Mouse (Mus musculus): ENCODE data around the gene Sdccag8. TPM values are rescaled to one million over a fixed set of nuclear protein-coding genes. Genes with fewer than 3 reads are reported as not detected.

Gene Sdccag8
- polyA plus RNA-seq, 1 experiment from 2014 or later: 8.6 TPM

DNA sequence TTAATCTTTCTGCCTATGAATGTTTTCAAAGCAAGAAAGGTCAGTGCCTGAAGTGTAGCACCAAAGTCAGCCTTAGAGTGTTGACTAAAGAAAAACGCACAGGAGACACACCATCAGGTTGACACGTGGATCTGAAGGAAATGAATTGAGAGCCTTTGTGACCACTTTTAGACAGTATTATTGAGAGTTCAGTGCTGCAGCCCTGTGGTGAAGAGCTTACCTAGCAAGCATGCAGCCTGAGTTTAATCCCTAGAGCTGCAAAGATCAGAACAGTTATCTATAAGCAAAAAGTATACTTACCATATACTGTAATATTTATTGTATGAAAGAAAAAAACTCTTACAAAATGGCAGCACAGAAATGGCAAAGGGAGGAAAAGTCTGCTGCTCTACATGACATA, 223.9 kb downstream of the Sdccag8 start:
- 49% methylated on average over 2 of the region's 2 CpGs for WGBS

DNA sequence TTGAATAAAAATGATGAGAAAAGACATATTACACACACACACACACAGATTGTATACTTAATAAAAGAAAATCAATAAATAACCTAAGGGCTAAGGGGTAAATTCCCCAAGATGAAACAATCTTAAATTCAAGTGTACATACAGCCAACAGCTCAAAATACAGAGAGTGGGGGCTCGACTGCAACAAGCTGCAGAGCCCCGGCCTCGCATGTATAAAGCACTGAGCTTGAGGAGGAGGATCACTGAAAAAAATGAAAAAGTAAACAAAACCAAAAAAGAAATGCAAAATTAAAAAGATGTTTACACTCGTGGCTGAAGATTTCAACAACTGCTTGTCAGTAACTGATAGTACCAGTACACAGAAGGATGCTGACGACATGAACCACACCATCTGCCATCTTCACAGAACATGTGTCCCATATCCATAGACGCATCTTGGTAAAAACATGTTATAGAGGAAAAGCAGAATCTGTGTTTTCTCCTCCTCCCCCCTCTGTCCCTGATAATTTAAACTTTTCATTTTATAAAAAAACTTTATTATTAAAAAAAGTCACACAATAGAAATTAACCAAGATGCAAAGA, 224.7 kb downstream of the Sdccag8 start:
- Histone ChIP-seq H3K4me3 (no peak overlapping the region), H3K9ac (no peak overlapping the region), H3K36me3 (no peaks in the 10 kb centered on the region), H3K27me3 (no peaks in the 10 kb centered on the region), H3K4me2 (no peak overlapping the region), H3K4me1 (replicated peaks) (0 out of 2 replicates have a peak, but pooled peaks cover 2% of the 10 kb centered on the region), H3K27ac (no peak overlapping the region), H3K9me3 (replicated peaks) (no peaks in the 10 kb centered on the region)
- ATAC-seq (replicated peaks; ENCODE audit: insufficient number of reproducible peaks, insufficient read depth, low FRiP score, low read depth): no peak
- 67% methylated on average over 6 of the region's 6 CpGs for WGBS

More for the DNA sequence above, 223.9 kb downstream of the Sdccag8 start:
- no peak overlapping the region for H3K9ac ChIP-seq
- H3K4me1 ChIP-seq (replicated peaks): 0 out of 2 replicates have a peak, but pooled peaks cover 2% of the 10 kb centered on the region
- no peak overlapping the region for H3K4me3 ChIP-seq
- H3K27ac ChIP-seq: no peak overlapping the region
- H3K27me3 ChIP-seq: no peaks in the 10 kb centered on the region
- no peaks in the 10 kb centered on the region for H3K36me3 ChIP-seq
- H3K4me2 ChIP-seq: no peak overlapping the region
- H3K9me3 ChIP-seq (replicated peaks): no peaks in the 10 kb centered on the region
- no peak for ATAC-seq (replicated peaks; ENCODE audit: insufficient number of reproducible peaks, insufficient read depth, low FRiP score, low read depth)

DNA sequence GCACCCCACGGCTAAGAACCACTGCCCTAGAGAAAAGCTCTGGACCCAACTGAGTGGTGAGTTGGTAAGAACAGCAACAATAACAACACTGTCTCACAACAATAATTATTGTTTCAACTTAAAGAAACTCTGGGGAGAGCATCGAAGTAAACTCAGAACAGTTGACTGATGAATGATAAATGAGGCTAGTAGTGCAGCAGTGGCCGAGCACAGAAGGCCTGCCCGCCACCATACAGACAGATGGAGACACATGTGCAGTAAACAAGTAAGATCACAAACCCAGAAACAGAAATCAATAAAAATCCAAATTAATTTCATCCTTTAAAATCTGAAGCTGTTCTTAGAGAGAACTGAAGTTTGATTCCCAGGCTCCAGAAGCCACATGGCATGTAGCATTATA, 225.6 kb downstream of the Sdccag8 start:
- Histone ChIP-seq H3K36me3 (no peaks in the 10 kb centered on the region), H3K4me1 (replicated peaks) (0 out of 2 replicates have a peak, but pooled peaks cover 2% of the 10 kb centered on the region), H3K27me3 (no peaks in the 10 kb centered on the region), H3K4me2 (no peak overlapping the region), H3K27ac (no peak overlapping the region), H3K4me3 (no peak overlapping the region), H3K9ac (no peak overlapping the region), H3K9me3 (replicated peaks) (no peaks in the 10 kb centered on the region)
- ATAC-seq (replicated peaks; ENCODE audit: insufficient number of reproducible peaks, insufficient read depth, low FRiP score, low read depth): no peak
- 68% methylated on average over 4 of the region's 4 CpGs for WGBS

DNA sequence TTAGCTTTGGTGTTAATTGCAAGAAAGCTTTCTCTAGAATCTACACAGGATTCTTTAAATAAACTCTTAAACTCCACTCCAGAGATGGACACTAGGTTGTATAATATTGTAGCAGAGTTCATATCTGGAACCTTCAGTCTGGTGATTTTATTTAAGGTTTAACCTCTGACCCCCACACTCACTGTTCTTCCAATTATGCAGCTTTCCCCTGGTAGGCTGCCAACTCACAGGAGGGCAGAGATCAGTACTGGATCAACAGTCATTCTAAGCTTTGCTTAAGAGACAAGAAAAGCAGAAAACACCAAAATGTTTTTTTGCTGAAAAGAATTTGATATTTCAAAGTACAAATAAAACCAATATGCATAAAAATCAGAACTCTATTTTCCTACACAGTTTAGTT, 231.4 kb downstream of the Sdccag8 start:
- Histone ChIP-seq H3K36me3 (no peaks in the 10 kb centered on the region), H3K9me3 (replicated peaks) (no peaks in the 10 kb centered on the region), H3K9ac (no peak overlapping the region), H3K27me3 (no peaks in the 10 kb centered on the region), H3K4me1 (replicated peaks) (0 out of 2 replicates have a peak, but pooled peaks cover 2% of the 10 kb centered on the region), H3K27ac (no peak overlapping the region), H3K4me3 (no peak overlapping the region), H3K4me2 (no peak overlapping the region)
- no peak for ATAC-seq (replicated peaks; ENCODE audit: insufficient number of reproducible peaks, insufficient read depth, low FRiP score, low read depth)

DNA sequence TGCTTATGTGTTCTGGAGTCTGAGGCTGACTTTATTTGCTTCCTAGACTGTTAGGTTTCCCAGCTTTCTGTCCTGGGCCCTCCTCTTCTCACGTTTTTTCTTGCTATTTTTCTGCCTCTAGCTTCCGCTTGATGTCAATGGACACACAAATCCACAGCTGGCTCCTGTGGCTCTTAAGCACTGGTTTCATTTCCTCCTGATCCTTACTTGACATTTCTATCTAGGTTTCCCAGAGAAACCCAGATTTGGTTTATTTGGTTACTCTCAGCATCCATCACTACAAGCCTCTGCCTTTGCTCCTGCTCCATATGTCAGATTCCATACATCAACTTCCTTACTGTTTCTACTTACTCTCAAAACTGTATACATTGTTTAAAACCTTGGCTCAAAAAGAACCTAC, 232.5 kb downstream of the Sdccag8 start:
- Histone ChIP-seq H3K27me3 (no peaks in the 10 kb centered on the region), H3K4me3 (no peak overlapping the region), H3K9me3 (replicated peaks) (no peaks in the 10 kb centered on the region), H3K36me3 (no peaks in the 10 kb centered on the region), H3K4me1 (replicated peaks) (0 out of 2 replicates have a peak, but pooled peaks cover 2% of the 10 kb centered on the region), H3K9ac (no peak overlapping the region), H3K4me2 (no peak overlapping the region), H3K27ac (no peak overlapping the region)
- ATAC-seq (replicated peaks; ENCODE audit: insufficient number of reproducible peaks, insufficient read depth, low FRiP score, low read depth): no peak
- 78% methylated on average over 2 of the region's 2 CpGs for WGBS

DNA sequence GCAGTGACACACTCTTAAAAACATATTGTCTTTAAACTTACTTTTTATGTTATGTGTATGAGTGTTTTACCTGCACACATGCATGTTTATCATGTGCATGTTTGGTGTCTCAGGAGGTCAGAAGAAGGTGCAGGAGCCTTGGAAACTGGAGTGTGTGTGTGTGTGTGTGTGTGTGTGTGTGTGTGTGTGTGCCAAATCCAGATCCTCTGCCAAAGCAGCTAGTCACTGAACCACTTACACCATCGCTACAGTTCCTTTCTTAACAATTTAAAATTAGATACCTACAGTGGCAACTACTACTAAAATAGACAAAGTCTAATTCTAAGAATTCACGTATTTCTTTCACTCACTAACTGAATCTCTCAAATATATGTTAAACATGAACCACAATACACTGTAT, 234.3 kb downstream of the Sdccag8 start:
- H3K9ac ChIP-seq: no peak overlapping the region
- no peak for ATAC-seq (replicated peaks; ENCODE audit: insufficient number of reproducible peaks, insufficient read depth, low FRiP score, low read depth)
- H3K4me2 ChIP-seq: no peak overlapping the region

DNA sequence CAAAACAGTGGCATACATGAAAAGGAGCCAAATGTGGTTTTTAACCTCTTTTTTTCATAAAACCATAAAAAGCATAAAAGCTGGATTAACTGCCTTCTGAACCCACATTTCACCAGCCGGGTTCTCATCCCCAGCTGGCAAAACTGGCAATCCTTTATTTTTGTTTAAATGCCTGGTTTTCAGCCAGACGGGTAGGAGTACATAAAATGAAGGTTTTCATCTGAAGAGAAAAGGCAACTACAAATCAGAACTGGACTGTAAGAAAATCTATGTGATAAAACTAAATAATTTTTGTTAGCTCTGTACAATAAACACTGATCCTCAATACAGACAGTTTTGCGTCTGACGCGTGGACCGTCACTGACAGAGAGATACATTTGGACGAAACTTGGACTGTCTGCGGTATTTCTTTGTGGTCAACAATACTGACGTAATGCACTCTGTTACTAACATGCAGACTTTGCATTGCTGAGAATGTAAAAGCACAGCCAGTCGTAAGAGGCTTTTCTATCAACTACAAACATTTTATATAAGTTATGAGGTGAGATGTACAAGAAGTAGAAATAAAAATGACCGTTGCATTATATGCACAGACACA, 237.0 kb downstream of the Sdccag8 start:
- no peak overlapping the region for H3K27ac ChIP-seq
- H3K4me1 ChIP-seq (replicated peaks): no peaks in the 10 kb centered on the region
- no peaks in the 10 kb centered on the region for H3K36me3 ChIP-seq
- no peak overlapping the region for H3K4me2 ChIP-seq
- H3K4me3 ChIP-seq: no peak overlapping the region
- no peaks in the 10 kb centered on the region for H3K9me3 ChIP-seq (replicated peaks)
- H3K27me3 ChIP-seq: no peaks in the 10 kb centered on the region
- no peak overlapping the region for H3K9ac ChIP-seq
- ATAC-seq (replicated peaks; ENCODE audit: insufficient number of reproducible peaks, insufficient read depth, low FRiP score, low read depth): no peak
- WGBS: 84% methylated on average over 11 of the region's 11 CpGs

More for the DNA sequence above, 234.3 kb downstream of the Sdccag8 start:
- no peaks in the 10 kb centered on the region for H3K27me3 ChIP-seq
- H3K4me3 ChIP-seq: no peak overlapping the region
- 68% methylated on average over 2 of the region's 2 CpGs for WGBS
- H3K36me3 ChIP-seq: no peaks in the 10 kb centered on the region
- no peaks in the 10 kb centered on the region for H3K9me3 ChIP-seq (replicated peaks)
- H3K4me1 ChIP-seq (replicated peaks): no peaks in the 10 kb centered on the region
- H3K27ac ChIP-seq: no peak overlapping the region

DNA sequence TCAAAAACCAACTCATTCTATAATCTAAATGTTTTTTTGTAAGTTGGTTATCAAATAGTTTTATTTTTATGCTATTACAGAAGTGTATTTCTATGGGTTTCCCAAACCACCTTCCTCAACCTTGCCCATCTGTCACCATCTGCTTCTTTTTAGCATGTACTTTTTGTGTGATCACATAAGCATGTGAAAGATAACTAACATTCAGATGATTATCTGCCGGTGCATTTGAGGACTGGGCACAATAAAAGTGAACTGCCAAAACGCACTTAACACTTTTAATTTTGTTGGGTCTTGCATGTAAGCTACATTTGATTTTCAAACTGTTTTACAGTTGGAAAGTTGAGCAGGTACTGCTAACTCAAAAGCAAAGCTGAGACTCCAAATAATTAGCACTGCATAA, 240.4 kb downstream of the Sdccag8 start:
- H3K4me3 ChIP-seq: no peak overlapping the region
- ATAC-seq (replicated peaks; ENCODE audit: insufficient number of reproducible peaks, insufficient read depth, low FRiP score, low read depth): no peak
- WGBS: 74% methylated on average over 2 of the region's 2 CpGs

DNA sequence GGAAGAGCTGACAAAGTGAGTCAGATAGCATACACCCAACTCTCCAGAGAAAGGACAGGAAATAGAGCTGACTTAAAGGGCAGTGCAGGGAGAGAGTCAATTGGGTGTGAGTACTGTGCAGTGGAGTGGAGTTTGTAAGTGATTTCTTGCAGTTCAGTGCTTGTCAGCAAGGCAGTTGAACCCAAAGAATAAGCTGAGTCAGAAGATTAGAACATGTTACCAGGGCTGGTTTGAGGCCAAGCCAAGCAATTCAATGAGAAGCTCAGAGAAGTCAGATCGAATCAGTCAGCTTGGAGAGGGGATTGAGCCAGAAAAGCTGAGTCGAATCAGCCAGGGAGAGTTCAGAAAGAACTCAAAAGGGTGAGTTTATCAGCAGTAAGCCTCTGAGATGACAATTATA, 247.3 kb downstream of the Sdccag8 start:
- H3K4me2 ChIP-seq: no peak overlapping the region
- no peaks in the 10 kb centered on the region for H3K27me3 ChIP-seq
- no peaks in the 10 kb centered on the region for H3K36me3 ChIP-seq
- no peak overlapping the region for H3K27ac ChIP-seq
- peaks cover 4% of the 10 kb centered on the region; the same call in 1 of the 2 replicates for H3K4me1 ChIP-seq (replicated peaks)
- no peak overlapping the region for H3K4me3 ChIP-seq
- H3K9ac ChIP-seq: no peak overlapping the region
- no peaks in the 10 kb centered on the region for H3K9me3 ChIP-seq (replicated peaks)
- 63% methylated on average over 2 of the region's 2 CpGs for WGBS
- no peak for ATAC-seq (replicated peaks; ENCODE audit: insufficient number of reproducible peaks, insufficient read depth, low FRiP score, low read depth)

More for the DNA sequence above, 240.4 kb downstream of the Sdccag8 start:
- H3K9me3 ChIP-seq (replicated peaks): no peaks in the 10 kb centered on the region
- H3K9ac ChIP-seq: no peak overlapping the region
- no peaks in the 10 kb centered on the region for H3K27me3 ChIP-seq
- peaks cover 4% of the 10 kb centered on the region; the same call in 1 of the 2 replicates for H3K4me1 ChIP-seq (replicated peaks)
- H3K4me2 ChIP-seq: no peak overlapping the region
- H3K27ac ChIP-seq: no peak overlapping the region
- no peaks in the 10 kb centered on the region for H3K36me3 ChIP-seq

DNA sequence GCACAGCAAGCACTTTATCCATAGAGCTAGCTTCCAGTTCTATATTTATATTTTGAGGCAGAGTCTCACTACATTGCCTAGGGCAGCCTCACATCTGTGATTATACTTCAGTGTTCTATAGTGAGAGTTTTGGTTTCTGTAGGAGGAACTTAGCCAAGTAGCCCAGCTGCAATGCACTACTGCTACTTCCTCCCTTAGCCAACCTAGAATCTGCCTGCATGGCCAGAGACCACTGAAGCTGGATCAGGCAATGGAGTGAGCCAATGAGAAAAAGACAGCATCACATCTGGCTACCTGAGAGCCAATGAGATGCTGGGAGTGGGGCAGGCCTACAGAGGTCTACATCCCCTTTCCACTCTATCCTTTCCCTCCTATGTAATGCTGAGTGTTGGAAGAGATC, 251.3 kb downstream of the Sdccag8 start:
- Histone ChIP-seq H3K4me2 (no peak overlapping the region), H3K4me3 (no peak overlapping the region), H3K36me3 (no peaks in the 10 kb centered on the region), H3K9me3 (replicated peaks) (no peaks in the 10 kb centered on the region), H3K4me1 (replicated peaks) (no peaks in the 10 kb centered on the region), H3K9ac (no peak overlapping the region), H3K27me3 (no peaks in the 10 kb centered on the region), H3K27ac (no peak overlapping the region)
- no peak for ATAC-seq (replicated peaks; ENCODE audit: insufficient number of reproducible peaks, insufficient read depth, low FRiP score, low read depth)

DNA sequence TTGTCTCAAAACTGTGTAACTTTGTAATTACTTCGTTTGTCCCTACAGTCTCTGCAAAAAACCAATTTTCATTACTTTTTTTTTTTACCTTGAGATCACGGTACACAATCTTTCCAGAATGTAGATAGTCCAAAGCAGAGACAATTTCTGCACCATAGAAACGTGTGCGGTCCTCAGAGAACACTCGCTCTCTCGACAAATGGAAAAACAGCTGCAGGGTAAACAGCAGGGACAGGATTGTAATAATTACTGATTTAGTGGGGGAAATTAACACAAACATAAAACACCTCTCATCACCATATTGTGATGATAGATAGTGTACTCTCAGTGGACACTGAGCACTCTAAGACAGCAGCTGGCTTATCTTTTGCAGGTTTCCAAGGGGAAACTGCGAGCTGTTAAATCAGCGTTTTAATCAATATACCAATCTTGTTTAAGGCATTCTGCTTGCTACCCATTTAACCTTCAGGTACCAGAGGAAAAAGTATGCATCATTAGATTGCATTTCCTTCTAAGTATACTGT, 252.7 kb downstream of the Sdccag8 start:
- H3K4me2 ChIP-seq: no peak overlapping the region
- H3K4me3 ChIP-seq: no peak overlapping the region
- ATAC-seq (replicated peaks; ENCODE audit: insufficient number of reproducible peaks, insufficient read depth, low FRiP score, low read depth): no peak
- H3K9ac ChIP-seq: no peak overlapping the region
- 83% methylated on average over 8 of the region's 8 CpGs for WGBS
- no peaks in the 10 kb centered on the region for H3K4me1 ChIP-seq (replicated peaks)
- no peaks in the 10 kb centered on the region for H3K27me3 ChIP-seq
- H3K9me3 ChIP-seq (replicated peaks): no peaks in the 10 kb centered on the region
- no peaks in the 10 kb centered on the region for H3K36me3 ChIP-seq
- no peak overlapping the region for H3K27ac ChIP-seq

DNA sequence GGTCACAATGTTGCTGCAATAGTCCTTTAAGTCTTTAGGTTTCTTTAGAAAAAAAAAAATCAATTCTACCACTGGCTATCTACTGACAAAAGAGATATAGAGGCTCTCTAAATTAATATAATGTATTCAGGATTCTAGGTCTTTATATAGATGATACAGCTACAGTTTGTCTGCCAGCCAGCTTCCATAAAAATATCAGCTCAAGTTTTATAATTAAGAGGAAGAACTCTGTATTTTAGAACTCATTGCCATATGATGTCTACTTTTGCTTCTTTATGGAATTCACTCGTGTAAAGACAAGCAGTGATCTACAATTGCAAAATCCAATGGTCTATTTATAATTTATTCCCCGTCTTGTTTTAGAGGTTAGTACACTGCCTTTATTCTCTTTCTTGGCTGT, 254.7 kb downstream of the Sdccag8 start:
- no peaks in the 10 kb centered on the region for H3K9me3 ChIP-seq (replicated peaks)
- no peaks in the 10 kb centered on the region for H3K36me3 ChIP-seq
- H3K4me2 ChIP-seq: no peak overlapping the region
- H3K9ac ChIP-seq: no peak overlapping the region
- no peak for ATAC-seq (replicated peaks; ENCODE audit: insufficient number of reproducible peaks, insufficient read depth, low FRiP score, low read depth)
- no peaks in the 10 kb centered on the region for H3K4me1 ChIP-seq (replicated peaks)
- 84% methylated on average over 2 of the region's 2 CpGs for WGBS
- H3K4me3 ChIP-seq: no peak overlapping the region
- no peaks in the 10 kb centered on the region for H3K27me3 ChIP-seq
- no peak overlapping the region for H3K27ac ChIP-seq

Data from heart, embryonic 15.5 days (tissue).